Mouse (Mus musculus) heart, adult 2 months (tissue): ENCODE data around the gene She.

Experiments used
- CTCF ChIP-seq: fragments of 200-600 bp; IDR thresholded peaks from 2 replicates; pipeline ENCODE4 v1.8.1; 2022; ENCODE audit warnings: antibody characterized with exemption, mild to moderate bottlenecking, moderate library complexity
- POLR2A ChIP-seq: fragments of 200-500 bp; IDR thresholded peaks from 2 replicates; pipeline ENCODE4 v1.6.1; 2011; ENCODE audit warnings: mild to moderate bottlenecking, low read depth, low read length, control low read depth; ENCODE audit not compliant: insufficient read depth

DNA sequence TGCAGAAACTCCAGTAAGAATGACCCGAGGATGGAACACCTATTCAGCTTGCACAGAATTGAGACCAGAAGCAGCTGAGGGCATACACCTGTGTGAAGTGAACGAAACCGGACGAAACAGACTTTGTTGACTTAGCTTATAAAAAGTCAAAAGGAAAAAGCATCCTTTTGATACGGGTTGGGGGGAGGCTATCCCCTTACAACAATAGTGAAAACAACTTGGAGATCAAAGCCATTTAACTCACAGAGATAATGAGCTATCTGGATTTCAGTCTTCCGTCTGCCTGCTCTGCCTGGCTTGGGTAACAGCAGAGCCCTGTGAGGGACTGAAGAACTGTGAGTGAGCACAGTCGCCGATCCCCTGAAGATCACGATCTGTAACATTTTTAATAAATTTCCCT is 37.8 kb downstream of the She start:
- TF ChIP-seq POLR2A (no peak), CTCF (no peak)
